Mouse (Mus musculus): ENCODE measurements around the gene Rpl36.

The Rpl36 gene

GRCm38 (mm10) chr17:56647546-56647945 lies 34.3 kb downstream of the Rpl36 start:
- no peak for DNase-seq (ENCODE audit: low read depth, low spot score)

GRCm38 (mm10) chr17:56651801-56652200 lies 38.6 kb downstream of the Rpl36 start:
- no peak for DNase-seq (ENCODE audit: low read depth, low spot score)

GRCm38 (mm10) chr17:56654771-56655170 lies 41.6 kb downstream of the Rpl36 start:
- DNase-seq (ENCODE audit: low read depth, low spot score): no peak

GRCm38 (mm10) chr17:56655311-56655710 lies 42.1 kb downstream of the Rpl36 start:
- no peak for DNase-seq (ENCODE audit: low read depth, low spot score)

GRCm38 (mm10) chr17:56656171-56656570 lies 43.0 kb downstream of the Rpl36 start:
- DNase-seq (ENCODE audit: low read depth, low spot score): no peak

GRCm38 (mm10) chr17:56663659-56664058 lies 50.4 kb downstream of the Rpl36 start:
- DNase-seq (ENCODE audit: low read depth, low spot score): no peak
